Mouse (Mus musculus) heart, embryonic 14.5 days (tissue): Measurements from ENCODE around the gene Serinc3. TPM values are rescaled to one million over a fixed set of nuclear protein-coding genes. Genes with fewer than 3 reads are reported as not detected.
"Not testable (repeated sequence)": the region's sequence is repeated elsewhere in the genome, so short reads cannot be mapped to it uniquely, and the experiment has no call there.

Experiments
- ATAC-seq: fragments of 200-750 bp; cut with Nextera tagmentation; 2 replicates; pipeline ENCODE4 v1.8.0; 2017; ENCODE audit warnings: low read depth, moderate TSS enrichment; ENCODE audit not compliant: insufficient number of reproducible peaks, insufficient read depth, low FRiP score
- H3K27ac ChIP-seq, 2 experiments: fragments of 200-500 bp in 1 of 2; fragments of 300-500 bp in 1 of 2; sonication (generic) in 1 of 2; replicated peaks in 1 of 2; 2 replicates each; pipeline ENCODE4 v1.5.1; 2012 to 2014; ENCODE audit warnings: low read depth in 2 of 2, low read length in 2 of 2, control low read depth in 1 of 2, mild to moderate bottlenecking in 1 of 2, mixed read lengths in 1 of 2; ENCODE audit not compliant: control insufficient read depth in 1 of 2, insufficient read depth in 1 of 2
- H3K27me3 ChIP-seq: fragments of 300-500 bp; sonication (generic); 2 replicates; pipeline ENCODE4 v1.6.1; 2014; ENCODE audit warnings: mild to moderate bottlenecking, low read length, control low read depth; ENCODE audit not compliant: control insufficient read depth, insufficient read depth
- H3K36me3 ChIP-seq: fragments of 300-500 bp; sonication (generic); 2 replicates; pipeline ENCODE4 v1.6.1; 2014; ENCODE audit warnings: mild to moderate bottlenecking, control low read depth, low read length, mixed read lengths; ENCODE audit not compliant: control insufficient read depth, insufficient read depth
- H3K4me1 ChIP-seq, 2 experiments: fragments of 200-500 bp in 1 of 2; fragments of 300-500 bp in 1 of 2; sonication (generic) in 1 of 2; 2 replicates each; pipeline ENCODE4 v1.6.1; 2012 to 2014; ENCODE audit warnings: low read length in 2 of 2, control low read depth in 1 of 2, mixed read lengths in 1 of 2; ENCODE audit not compliant: control insufficient read depth in 2 of 2, insufficient read depth in 2 of 2
- H3K4me2 ChIP-seq: fragments of 300-500 bp; sonication (generic); 2 replicates; pipeline ENCODE4 v1.6.1; 2014; ENCODE audit warnings: mild to moderate bottlenecking, low read length
- H3K4me3 ChIP-seq, 2 experiments: fragments of 200-500 bp in 1 of 2; fragments of 300-500 bp in 1 of 2; sonication (generic) in 1 of 2; 2 replicates each; pipeline ENCODE4 v1.5.1; 2012 to 2014; ENCODE audit warnings: low read length in 2 of 2, mild to moderate bottlenecking in 2 of 2, control low read depth in 1 of 2, low read depth in 1 of 2, moderate library complexity in 1 of 2; ENCODE audit not compliant: control insufficient read depth in 1 of 2, insufficient read depth in 1 of 2
- H3K9ac ChIP-seq: fragments of 300-500 bp; sonication (generic); 2 replicates; pipeline ENCODE4 v1.6.1; 2014; ENCODE audit warnings: mild to moderate bottlenecking, low read length
- H3K9me3 ChIP-seq: fragments of 300-500 bp; sonication (generic); 2 replicates; pipeline ENCODE4 v1.6.1; 2016; ENCODE audit warnings: low read length, control low read depth; ENCODE audit not compliant: control insufficient read depth
- WGBS: fragments of 180-500 bp; shearing (Covaris S2); extraction: QIAGEN DNeasy Blood & Tissue Kit; methylation state at CpG from one replicate; pipeline ENCODE4 v1.1.7; 2014; 5-methylcytosine and 5-hydroxymethylcytosine counted together
- polyA plus RNA-seq: library from polyadenylated mRNA; unstranded; fragments of >200 nt; fragmentation: Nextera tagmentation; extraction: Ambion mirVana; gene quantifications from 2 replicates; pipeline ENCODE4 v1.2.1, GENCODE M21; 2014

Gene Serinc3
- polyA plus RNA-seq, 1 experiment from 2014 or later: 79.0 TPM

DNA sequence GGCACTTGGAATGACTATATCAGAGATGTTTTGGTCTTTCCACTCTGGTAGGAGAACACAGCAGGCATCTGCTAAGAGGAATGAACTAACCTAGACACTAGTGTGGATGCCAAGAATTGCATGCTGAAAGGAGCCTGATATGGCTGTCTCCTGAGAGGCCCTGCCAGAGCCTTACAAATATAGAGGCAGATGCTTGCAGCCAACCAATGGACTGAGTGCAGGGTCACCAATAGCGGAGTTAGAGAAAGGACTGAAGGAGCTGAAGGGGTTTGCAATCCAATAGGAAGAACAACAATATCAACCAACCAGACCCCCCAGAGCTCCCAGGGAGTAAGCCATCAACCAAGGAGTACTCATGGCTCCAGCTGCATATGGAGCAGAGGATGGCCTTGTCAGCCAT, 43.4 kb upstream of the Serinc3 start:
- 0 out of 2 replicates have a peak overlapping the region, but pooled peaks have one; percentile 4 for H3K9ac ChIP-seq
- WGBS: 18% methylated on average over 1 of the region's 1 CpGs
- not testable (repeated sequence) for H3K4me2 ChIP-seq, H3K36me3 ChIP-seq, H3K9me3 ChIP-seq, H3K27me3 ChIP-seq, H3K4me3 ChIP-seq
- H3K4me1 ChIP-seq: peaks cover 62 to 89% of the 10 kb centered on the region in 2 experiments
- 0 out of 2 replicates have a peak, but pooled peaks have one; percentile 3 for ATAC-seq
- H3K27ac ChIP-seq: peak overlapping the region; percentile 77 to 96

DNA sequence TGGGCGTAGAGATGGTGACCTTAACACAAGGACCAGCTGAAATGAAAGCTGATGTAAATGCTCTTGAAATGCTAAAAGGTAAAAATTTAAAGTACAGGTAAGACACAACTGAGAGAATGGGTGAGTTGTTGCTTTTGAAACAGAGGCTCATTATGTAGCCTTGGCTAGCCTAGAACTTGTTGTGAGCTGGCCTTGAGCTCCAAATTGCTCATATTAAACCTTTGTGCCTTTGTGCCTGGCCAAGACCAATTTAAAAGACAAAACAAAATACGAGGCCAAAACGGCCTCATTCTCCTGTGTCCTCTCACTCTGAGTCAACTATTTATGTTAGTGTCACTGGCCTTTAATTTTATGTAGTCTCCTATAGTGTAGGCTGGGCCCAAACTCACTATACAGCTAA, 42.0 kb upstream of the Serinc3 start:
- Histone ChIP-seq H3K36me3 (no peaks in the 10 kb centered on the region), H3K9me3 (no peaks in the 10 kb centered on the region), H3K27ac (peak overlapping the region; percentile 96 to 99), H3K4me3 (no peak overlapping the region), H3K9ac (peak overlapping the region; percentile 69), H3K4me2 (peak overlapping the region; percentile 50), H3K4me1 (peaks cover 52 to 85% of the 10 kb centered on the region in 2 experiments), H3K27me3 (no peaks in the 10 kb centered on the region)
- 84% methylated on average over 3 of the region's 3 CpGs for WGBS
- no peak for ATAC-seq

DNA sequence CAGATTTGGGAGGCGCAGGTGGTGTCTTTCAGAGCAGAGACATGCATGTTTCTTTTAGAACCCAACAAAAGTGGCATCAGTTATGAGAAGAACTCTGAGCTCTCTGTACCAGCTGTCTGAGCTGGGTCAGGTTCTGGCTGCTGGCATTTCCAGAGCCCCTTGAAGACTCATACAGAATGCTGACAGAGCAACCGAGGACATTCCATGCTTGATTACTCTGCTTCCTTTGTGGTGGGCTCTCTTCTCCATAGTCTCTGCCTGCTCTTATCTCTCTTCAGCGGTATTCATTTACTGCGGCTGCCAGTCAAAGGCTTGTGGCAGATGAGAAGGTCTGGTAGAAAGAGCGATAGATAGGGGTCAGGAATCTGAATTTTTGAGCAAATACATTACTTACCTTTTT, 41.3 kb upstream of the Serinc3 start:
- Histone ChIP-seq H3K36me3 (no peaks in the 10 kb centered on the region), H3K4me3 (no peak overlapping the region), H3K27ac (peak overlapping the region; percentile 96 to 99), H3K4me2 (peak overlapping the region; percentile 50), H3K9me3 (no peaks in the 10 kb centered on the region), H3K27me3 (no peaks in the 10 kb centered on the region), H3K4me1 (peaks cover 50 to 90% of the 10 kb centered on the region in 2 experiments), H3K9ac (peak overlapping the region; percentile 69)
- WGBS: 18% methylated on average over 5 of the region's 5 CpGs
- ATAC-seq: no peak

DNA sequence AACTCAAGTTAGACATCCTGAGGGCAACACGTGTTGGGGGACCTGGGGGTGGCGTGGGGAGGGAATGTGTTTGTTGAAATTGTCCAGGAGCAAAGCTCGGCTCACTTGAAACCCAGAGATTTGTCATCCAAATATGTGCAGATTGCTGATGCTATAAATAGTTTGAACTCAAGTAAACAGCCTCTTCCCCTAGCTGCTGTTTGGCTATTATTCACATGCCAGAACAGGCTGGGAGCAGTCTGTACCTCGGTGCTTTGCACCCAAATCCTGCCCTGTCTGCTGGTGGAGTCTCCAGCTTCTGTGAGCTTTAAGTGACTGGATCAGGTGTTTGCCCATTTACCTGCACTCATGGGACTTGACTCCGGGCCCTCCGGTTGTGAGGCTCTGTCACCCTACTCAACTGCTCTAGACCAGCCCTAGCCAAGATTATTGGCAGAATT, 40.9 kb upstream of the Serinc3 start:
- no peaks in the 10 kb centered on the region for H3K36me3 ChIP-seq
- no peaks in the 10 kb centered on the region for H3K27me3 ChIP-seq
- peak overlapping the region; percentile 50 for H3K4me2 ChIP-seq
- 0 out of 4 replicates have a peak overlapping the region, but pooled peaks of 1 of the 2 experiments have one; percentile 1 for H3K4me3 ChIP-seq
- peak overlapping the region; percentile 96 to 99 for H3K27ac ChIP-seq
- peaks cover 47 to 88% of the 10 kb centered on the region in 2 experiments for H3K4me1 ChIP-seq
- peaks cover 3% of the 10 kb centered on the region; the same call in 1 of the 2 replicates for H3K9me3 ChIP-seq
- ATAC-seq: peak; percentile 83
- H3K9ac ChIP-seq: peak overlapping the region; percentile 69
- 8% methylated on average over 6 of the region's 6 CpGs for WGBS

DNA sequence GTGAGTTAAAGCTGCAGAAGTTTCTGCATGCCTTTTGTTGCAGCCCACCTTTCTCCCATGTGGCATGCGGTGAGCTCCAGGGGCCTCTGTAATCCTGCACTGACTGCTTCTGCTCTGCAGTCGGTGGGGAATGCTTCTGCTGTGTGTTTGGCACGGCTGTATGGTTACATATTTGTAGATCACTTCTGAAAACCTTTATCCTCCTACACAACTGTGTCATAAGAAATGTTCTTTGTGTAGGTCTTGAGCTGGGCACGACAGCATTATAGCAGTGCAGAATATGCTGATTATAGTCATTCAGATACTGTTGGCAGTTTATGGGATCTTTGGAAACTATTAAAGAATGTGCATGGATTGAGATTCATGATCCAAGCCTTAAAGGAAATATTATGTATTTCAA, 40.4 kb upstream of the Serinc3 start:
- no peaks in the 10 kb centered on the region for H3K27me3 ChIP-seq
- H3K27ac ChIP-seq: peak overlapping the region; percentile 96 to 99
- 21% methylated on average over 4 of the region's 4 CpGs for WGBS
- H3K4me2 ChIP-seq: peak overlapping the region; percentile 50
- H3K9ac ChIP-seq: peak overlapping the region; percentile 58; the same call in 1 of the 2 replicates
- peaks cover 42 to 84% of the 10 kb centered on the region in 2 experiments for H3K4me1 ChIP-seq
- peaks cover 3% of the 10 kb centered on the region; the same call in 1 of the 2 replicates for H3K9me3 ChIP-seq
- ATAC-seq: 0 out of 2 replicates have a peak, but pooled peaks have one; percentile 27
- no peak overlapping the region for H3K4me3 ChIP-seq
- no peaks in the 10 kb centered on the region for H3K36me3 ChIP-seq

DNA sequence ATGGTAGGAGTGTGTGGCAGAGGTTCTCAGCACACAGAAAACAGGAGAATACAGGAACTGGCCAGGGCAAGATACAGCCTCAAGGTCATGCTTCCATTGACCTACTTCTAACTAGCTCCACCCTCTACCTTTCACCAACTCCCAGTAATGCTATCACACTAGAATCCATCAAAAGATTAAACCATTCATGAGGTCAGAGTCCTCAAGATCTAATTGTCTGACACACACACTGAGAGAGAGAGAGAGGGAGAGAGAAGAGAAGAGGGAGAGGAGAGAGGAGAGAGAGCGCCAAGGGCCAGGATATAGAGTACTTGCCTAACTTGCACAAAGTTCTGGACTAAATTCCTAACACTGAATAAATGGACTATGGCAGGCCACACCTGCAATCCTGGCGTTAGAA, 37.4 kb upstream of the Serinc3 start:
- H3K4me2 ChIP-seq: no peak overlapping the region
- no peak overlapping the region for H3K4me3 ChIP-seq
- peaks cover 24 to 61% of the 10 kb centered on the region in 2 experiments for H3K4me1 ChIP-seq
- peak overlapping the region; percentile 14 to 46; a peak in 2 of 4 replicates for H3K27ac ChIP-seq
- ATAC-seq: no peak
- peaks cover 3% of the 10 kb centered on the region; the same call in 1 of the 2 replicates for H3K9me3 ChIP-seq
- H3K27me3 ChIP-seq: no peaks in the 10 kb centered on the region
- H3K36me3 ChIP-seq: no peaks in the 10 kb centered on the region
- H3K9ac ChIP-seq: no peak overlapping the region
- 78% methylated on average over 2 of the region's 2 CpGs for WGBS

DNA sequence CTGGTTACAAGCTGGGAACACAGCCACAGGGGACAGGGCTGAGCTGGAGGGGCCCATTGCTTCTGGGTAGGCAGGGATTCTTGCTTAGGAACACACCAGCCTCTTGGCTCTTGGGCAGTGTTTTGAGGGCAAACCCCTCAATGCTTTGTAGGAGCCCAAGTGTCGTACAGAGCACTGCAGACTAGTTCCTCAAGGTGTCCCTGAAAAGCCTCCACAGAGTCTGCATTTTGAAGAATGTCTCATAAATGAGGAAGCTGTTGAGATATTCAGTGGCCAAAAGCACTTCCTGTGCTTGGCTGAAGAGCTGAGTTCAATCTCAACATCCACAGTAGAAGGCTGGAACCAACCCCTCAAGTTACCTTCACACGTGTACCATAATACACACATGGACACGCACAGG, 31.8 kb upstream of the Serinc3 start:
- Histone ChIP-seq H3K4me2 (no peak overlapping the region), H3K4me1 (peaks cover 28 to 54% of the 10 kb centered on the region in 2 experiments), H3K4me3 (no peak overlapping the region), H3K9ac (0 out of 2 replicates have a peak overlapping the region, but pooled peaks have one; percentile 14), H3K36me3 (no peaks in the 10 kb centered on the region), H3K27me3 (no peaks in the 10 kb centered on the region), H3K27ac (peak overlapping the region; percentile 83 to 93; a peak in 3 of 4 replicates), H3K9me3 (peaks cover 3% of the 10 kb centered on the region; the same call in 1 of the 2 replicates)
- WGBS: 85% methylated on average over 3 of the region's 3 CpGs
- no peak for ATAC-seq
